Mouse (Mus musculus) MEL (cell line): Measurements from ENCODE around the gene Rin2.

Experiments used
- CHD1 ChIP-seq: IDR thresholded peaks from 2 replicates; pipeline ENCODE4 v1.6.1; 2012; ENCODE audit warnings: low read depth, mild to moderate bottlenecking, inconsistent platforms, low read length, improper control_type of control experiment
- CTCF ChIP-seq, 3 experiments: IDR thresholded peaks in 2 of 3; conservative IDR thresholded peaks in 1 of 3; 2 replicates each; pipeline ENCODE4 v1.5.1; 2011 to 2012; ENCODE audit warnings: low read length in 3 of 3, low read depth in 2 of 3, mild to moderate bottlenecking in 2 of 3, improper control_type of control experiment in 1 of 3, inconsistent platforms in 1 of 3, mixed read lengths in 1 of 3, moderate library complexity in 1 of 3; ENCODE audit not compliant: control insufficient read depth in 1 of 3, insufficient read depth in 1 of 3, poor library complexity in 1 of 3, severe bottlenecking in 1 of 3
- EP300 ChIP-seq, 2 experiments: IDR thresholded peaks; 2 replicates each; pipeline ENCODE4 v1.6.1; 2011; ENCODE audit warnings: improper control_type of control experiment in 2 of 2, low read length in 2 of 2, low read depth in 1 of 2, mild to moderate bottlenecking in 1 of 2
- GATA1 ChIP-seq: IDR thresholded peaks from 2 replicates; pipeline ENCODE4 v1.6.1; 2011; ENCODE audit warnings: low read depth, low read length, improper control_type of control experiment
- HCFC1 ChIP-seq: IDR thresholded peaks from 2 replicates; pipeline ENCODE4 v1.6.1; 2012; ENCODE audit warnings: low read depth, mild to moderate bottlenecking, inconsistent platforms, low read length, improper control_type of control experiment, moderate library complexity
- MEF2A ChIP-seq: IDR thresholded peaks from 2 replicates; pipeline ENCODE4 v1.6.1; 2014; ENCODE audit warnings: low read depth, mild to moderate bottlenecking, inconsistent platforms, low read length, improper control_type of control experiment; ENCODE audit not compliant: poor library complexity, insufficient replicate concordance, severe bottlenecking; ENCODE audit errors: extremely low read depth
- POLR2A ChIP-seq, 2 experiments: IDR thresholded peaks; 2 replicates each; pipeline ENCODE4 v1.6.1; 2011 to 2012; ENCODE audit warnings: low read length in 2 of 2, mild to moderate bottlenecking in 2 of 2, control low read depth in 1 of 2, improper control_type of control experiment in 1 of 2, low read depth in 1 of 2, moderate library complexity in 1 of 2; ENCODE audit not compliant: control insufficient read depth in 1 of 2, insufficient read depth in 1 of 2, poor library complexity in 1 of 2
- POLR2AphosphoS2 ChIP-seq: IDR thresholded peaks from 2 replicates; pipeline ENCODE4 v1.6.1; 2011; ENCODE audit warnings: low read length, improper control_type of control experiment
- SIN3A ChIP-seq: IDR thresholded peaks from 2 replicates; pipeline ENCODE4 v1.6.1; 2012; ENCODE audit warnings: low read length, improper control_type of control experiment, inconsistent platforms
- USF1 ChIP-seq: IDR thresholded peaks from 2 replicates; pipeline ENCODE4 v1.6.1; 2014; ENCODE audit warnings: low read depth, mild to moderate bottlenecking, inconsistent platforms, low read length, improper control_type of control experiment, moderate library complexity
- ZMIZ1 ChIP-seq: IDR thresholded peaks from 2 replicates; pipeline ENCODE4 v1.6.1; 2012; ENCODE audit warnings: low read depth, mild to moderate bottlenecking, inconsistent platforms, low read length, improper control_type of control experiment, moderate library complexity

GRCm38 (mm10) chr2:145718624-145719183 lies 43.7 kb downstream of the Rin2 start:
- TF ChIP-seq ZMIZ1 (no peak), MEF2A (no peak), CTCF (IDR thresholded peaks at IDR 0.05 in 2 of 3, conservative IDR thresholded peaks at IDR 0.05 in 1 of 3; ENCODE audit: control insufficient read depth in 1 of 3, insufficient read depth in 1 of 3, low read depth in 2 of 3, low read length in 3 of 3, poor library complexity in 1 of 3, severe bottlenecking in 1 of 3) (no peak), GATA1 (no peak), POLR2A (IDR thresholded peaks at IDR 0.05; ENCODE audit: control insufficient read depth in 1 of 2, insufficient read depth in 1 of 2, low read depth in 1 of 2, low read length in 2 of 2, poor library complexity in 1 of 2) (no peak), HCFC1 (no peak), USF1 (no peak), CHD1 (no peak), EP300 (IDR thresholded peaks at IDR 0.05; ENCODE audit: low read depth in 1 of 2, low read length in 2 of 2) (no peak), POLR2AphosphoS2 (no peak), SIN3A (no peak)
